Mouse (Mus musculus): ENCODE data around the gene Tmem164.

DNA sequence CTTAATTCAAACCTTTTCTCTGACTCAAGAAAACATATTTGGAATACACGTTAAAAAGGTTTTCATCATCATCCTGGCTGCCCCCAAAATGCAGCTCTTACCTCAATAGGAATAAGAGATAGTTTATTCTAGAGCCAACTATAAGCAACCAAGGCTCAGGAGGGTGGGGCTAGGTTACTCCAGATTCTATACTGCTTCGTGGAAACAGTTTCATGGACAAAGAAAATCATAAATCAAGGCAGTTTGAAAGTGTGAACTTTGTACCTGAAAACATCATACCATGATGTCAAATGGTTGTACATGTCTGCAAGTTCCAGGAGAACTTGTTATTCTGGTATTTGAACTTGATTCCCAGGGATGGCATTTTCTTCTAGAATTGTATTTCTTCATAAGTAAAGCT lies 48.3 kb downstream of the Tmem164 start:
- TF ChIP-seq CTCF (IDR thresholded peaks at IDR 0.05; ENCODE audit: borderline replicate concordance, extremely low read depth, insufficient read depth, insufficient read length) (no peak), POLR2A (IDR thresholded peaks at IDR 0.05; ENCODE audit: borderline replicate concordance, extremely low read depth, insufficient read depth, insufficient read length, poor library complexity, severe bottlenecking) (no peak)
